Mouse (Mus musculus) embryonic fibroblast, embryonic 13.5 days (primary cell): ENCODE results near the gene Rpl7a. TPM values are rescaled to one million over a fixed set of nuclear protein-coding genes. Genes with fewer than 3 reads are reported as not detected.

ENCODE experiments used
- H3K27ac ChIP-seq: 2 replicates; pipeline ENCODE4 v1.5.1; 2012; ENCODE audit warnings: low read length, control low read depth, inconsistent platforms; ENCODE audit not compliant: insufficient read depth
- H3K4me1 ChIP-seq: 2 replicates; pipeline ENCODE4 v1.6.1; 2011; ENCODE audit warnings: low read length; ENCODE audit not compliant: control insufficient read depth, insufficient read depth
- H3K4me3 ChIP-seq: 2 replicates; pipeline ENCODE4 v1.5.1; 2011; ENCODE audit warnings: mild to moderate bottlenecking, control low read depth, low read length; ENCODE audit not compliant: insufficient read depth
- CTCF ChIP-seq: IDR thresholded peaks from 2 replicates; pipeline ENCODE4 v1.5.1; 2011; ENCODE audit warnings: mild to moderate bottlenecking, control low read depth, low read length, moderate library complexity, borderline replicate concordance; ENCODE audit not compliant: insufficient read depth
- POLR2A ChIP-seq: IDR thresholded peaks from 2 replicates; pipeline ENCODE4 v1.6.1; 2011; ENCODE audit warnings: low read depth, mild to moderate bottlenecking, control low read depth, low read length, moderate library complexity
- polyA plus RNA-seq: library from polyadenylated mRNA; stranded (reverse); fragments of >200 nt; gene quantifications from 2 replicates; pipeline ENCODE4 v1.2.4, GENCODE M21; 2011; ENCODE audit warnings: low read depth; ENCODE audit not compliant: missing spikeins, insufficient read length

Rpl7a gene
- polyA plus RNA-seq, 1 experiment = 480 TPM

GRCm38 (mm10) chr2:26954735-26955395 is 44.3 kb downstream of the Rpl7a start:
- Histone ChIP-seq H3K27ac (no peak overlapping the region), H3K4me3 (no peak overlapping the region), H3K4me1 (no peaks in the 10 kb centered on the region)
- TF ChIP-seq CTCF = no peak
- TF ChIP-seq POLR2A = no peak

GRCm38 (mm10) chr2:26956811-26957487 is 46.4 kb downstream of the Rpl7a start:
- Histone ChIP-seq H3K27ac (no peak overlapping the region), H3K4me1 (no peaks in the 10 kb centered on the region; the same call in 1 of the 2 replicates), H3K4me3 (no peak overlapping the region)
- TF ChIP-seq POLR2A = no peak
- no peak for TF ChIP-seq CTCF

GRCm38 (mm10) chr2:26957488-26957859 is 46.9 kb downstream of the Rpl7a start:
- H3K4me3 ChIP-seq = no peak overlapping the region
- no peak overlapping the region for H3K27ac ChIP-seq
- TF ChIP-seq POLR2A (no peak), CTCF (no peak)
- H3K4me1 ChIP-seq = no peaks in the 10 kb centered on the region; the same call in 1 of the 2 replicates

GRCm38 (mm10) chr2:26960756-26961155 is 50.2 kb downstream of the Rpl7a start:
- Histone ChIP-seq H3K27ac (no peak overlapping the region), H3K4me3 (no peak overlapping the region), H3K4me1 (peaks cover 4% of the 10 kb centered on the region; the same call in 1 of the 2 replicates)
- peak; percentile 40; the same call in 1 of the 2 replicates for TF ChIP-seq CTCF
- TF ChIP-seq POLR2A = no peak

Other genes with a start within 250 kb of the Rpl7a start
- not detected in 2 replicates for gene Lcn4, start 239.5 kb upstream of the Rpl7a start, polyA plus RNA-seq
- not detected in 2 replicates for gene Abo, start 45.8 kb upstream of the Rpl7a start, polyA plus RNA-seq
- gene Surf6, start 7.9 kb upstream of the Rpl7a start, polyA plus RNA-seq = 21.4 and 23.3 TPM in 2 replicates
- 25.6 and 26.8 TPM in 2 replicates for gene Med22, start 87 bp upstream of the Rpl7a start, polyA plus RNA-seq
- gene Surf2, start 5.6 kb downstream of the Rpl7a start, polyA plus RNA-seq = 29.3 and 33.6 TPM in 2 replicates
- gene Surf1, start 5.8 kb downstream of the Rpl7a start, polyA plus RNA-seq = 38.8 and 47.8 TPM in 2 replicates
- 325 and 358 TPM in 2 replicates for gene Surf4, start 23.2 kb downstream of the Rpl7a start, polyA plus RNA-seq
- gene Stkld1, start 23.3 kb downstream of the Rpl7a start, polyA plus RNA-seq = not detected in 2 replicates
- gene Rexo4, start 53.6 kb downstream of the Rpl7a start, polyA plus RNA-seq = 44.3 and 48.8 TPM in 2 replicates
- gene Adamts13, start 62.7 kb downstream of the Rpl7a start, polyA plus RNA-seq = not detected in 2 replicates
- gene Cacfd1, start 99.2 kb downstream of the Rpl7a start, polyA plus RNA-seq = 34.8 and 35.5 TPM in 2 replicates
- gene Slc2a6, start 117.2 kb downstream of the Rpl7a start, polyA plus RNA-seq = 2.4 and 6.0 TPM in 2 replicates
- gene Mymk, start 161.4 kb downstream of the Rpl7a start, polyA plus RNA-seq = not detected in 2 replicates
- gene Adamtsl2, start 168.6 kb downstream of the Rpl7a start, polyA plus RNA-seq = 0.17 and 0.95 TPM in 2 replicates
- gene Fam163b, start 231.7 kb downstream of the Rpl7a start, polyA plus RNA-seq = not detected in 2 replicates